Mouse (Mus musculus): ENCODE data around the gene Fbxl20.
"Not testable (repeated sequence)": the region's sequence is repeated elsewhere in the genome, so short reads cannot be mapped to it uniquely, and the experiment has no call there.

Gene Fbxl20

GRCm38 (mm10) chr11:98149786-98150624, at the start of gene Fbxl20:
Gene Fbxl20 (minus strand): TSS chr11:98150403.
- peak; percentile 91 for DNase-seq (ENCODE audit: low spot score)

GRCm38 (mm10) chr11:98192901-98193805, 43.0 kb upstream of the Fbxl20 start, which contains the start of gene Med1:
Gene Med1 (minus strand): TSS chr11:98193293.
- peak; percentile 94 for DNase-seq (ENCODE audit: low spot score)

GRCm38 (mm10) chr11:98190820-98191219, 40.6 kb upstream of the Fbxl20 start:
- DNase-seq (ENCODE audit: low spot score), result no peak

- no peak for DNase-seq (ENCODE audit: low spot score)
These were observed 37.6 kb upstream of the Fbxl20 start for GRCm38 (mm10) chr11:98187640-98188395.

GRCm38 (mm10) chr11:98182149-98182548, 31.9 kb upstream of the Fbxl20 start:
- DNase-seq (ENCODE audit: low spot score), result not testable (repeated sequence)

GRCm38 (mm10) chr11:98168400-98168799, 18.2 kb upstream of the Fbxl20 start:
- no peak for DNase-seq (ENCODE audit: low spot score)

GRCm38 (mm10) chr11:98155094-98155493, 4.9 kb upstream of the Fbxl20 start:
- no peak for DNase-seq (ENCODE audit: low spot score)

- DNase-seq (ENCODE audit: low spot score), result no peak
These were observed 488 bp upstream of the Fbxl20 start for GRCm38 (mm10) chr11:98150625-98151156.

- DNase-seq (ENCODE audit: low spot score), result peak; percentile 92
These were observed 876 bp downstream of the Fbxl20 start for GRCm38 (mm10) chr11:98149304-98149750.

- DNase-seq (ENCODE audit: low spot score), result peak; percentile 30
These were observed 1.5 kb downstream of the Fbxl20 start for GRCm38 (mm10) chr11:98148551-98149301.

- DNase-seq (ENCODE audit: low spot score), result no peak
These were observed 4.3 kb downstream of the Fbxl20 start for GRCm38 (mm10) chr11:98145856-98146255.

- DNase-seq (ENCODE audit: low spot score), result no peak
These were observed 7.7 kb downstream of the Fbxl20 start for GRCm38 (mm10) chr11:98142545-98142944.

GRCm38 (mm10) chr11:98138894-98139293, 11.3 kb downstream of the Fbxl20 start:
- DNase-seq (ENCODE audit: low spot score), result no peak

- no peak for DNase-seq (ENCODE audit: low spot score)
These were observed 12.4 kb downstream of the Fbxl20 start for GRCm38 (mm10) chr11:98137836-98138235.

- DNase-seq (ENCODE audit: low spot score), result no peak
These were observed 15.3 kb downstream of the Fbxl20 start for GRCm38 (mm10) chr11:98134951-98135350.

- DNase-seq (ENCODE audit: low spot score), result no peak
These were observed 26.8 kb downstream of the Fbxl20 start for GRCm38 (mm10) chr11:98123424-98123823.

GRCm38 (mm10) chr11:98114363-98114762, 35.8 kb downstream of the Fbxl20 start:
- no peak for DNase-seq (ENCODE audit: low spot score)

GRCm38 (mm10) chr11:98113504-98113903, 36.7 kb downstream of the Fbxl20 start:
- DNase-seq (ENCODE audit: low spot score), result no peak

- DNase-seq (ENCODE audit: low spot score), result no peak
These were observed 40.5 kb downstream of the Fbxl20 start for GRCm38 (mm10) chr11:98109706-98110105.

- no peak for DNase-seq (ENCODE audit: low spot score)
These were observed 48.9 kb downstream of the Fbxl20 start for GRCm38 (mm10) chr11:98101332-98101731.

- no peak for DNase-seq (ENCODE audit: low spot score)
These were observed 59.6 kb downstream of the Fbxl20 start for GRCm38 (mm10) chr11:98090583-98090982.
